Mouse (Mus musculus) neural tube, embryonic 15.5 days (tissue): Measurements from ENCODE around the gene Tmem247. TPM values are rescaled to one million over a fixed set of nuclear protein-coding genes. Genes with fewer than 3 reads are reported as not detected.

Experiments used
- ATAC-seq: fragments of 200-750 bp; cut with Nextera tagmentation; 2 replicates; pipeline ENCODE4 v1.8.0; 2017; ENCODE audit warnings: mild to moderate bottlenecking, moderate TSS enrichment, moderate library complexity; ENCODE audit not compliant: low FRiP score
- H3K27ac ChIP-seq: fragments of 300-500 bp; sonication (generic); replicated peaks from 2 replicates; pipeline ENCODE4 v1.5.1; 2015; ENCODE audit warnings: mild to moderate bottlenecking, inconsistent platforms
- H3K27me3 ChIP-seq: fragments of 300-500 bp; sonication (generic); replicated peaks from 2 replicates; pipeline ENCODE4 v1.6.1; 2015; ENCODE audit warnings: inconsistent platforms
- H3K36me3 ChIP-seq: fragments of 300-500 bp; sonication (generic); 2 replicates; pipeline ENCODE4 v1.6.1; 2015; ENCODE audit warnings: inconsistent platforms
- H3K4me1 ChIP-seq: fragments of 300-500 bp; sonication (generic); 2 replicates; pipeline ENCODE4 v1.6.1; 2015; ENCODE audit warnings: inconsistent platforms
- H3K4me2 ChIP-seq: fragments of 300-500 bp; sonication (generic); 2 replicates; pipeline ENCODE4 v1.6.1; 2015; ENCODE audit warnings: inconsistent platforms, mild to moderate bottlenecking, moderate library complexity
- H3K4me3 ChIP-seq: fragments of 300-500 bp; sonication (generic); replicated peaks from 2 replicates; pipeline ENCODE4 v1.5.1; 2015; ENCODE audit warnings: mild to moderate bottlenecking, inconsistent platforms
- H3K9ac ChIP-seq: fragments of 300-500 bp; sonication (generic); replicated peaks from 2 replicates; pipeline ENCODE4 v1.6.1; 2015; ENCODE audit warnings: mild to moderate bottlenecking, inconsistent platforms
- H3K9me3 ChIP-seq: fragments of 300-500 bp; sonication (generic); replicated peaks from 2 replicates; pipeline ENCODE4 v1.6.1; 2016; ENCODE audit warnings: inconsistent platforms
- WGBS: fragments of 180-500 bp; shearing (Covaris S2); methylation state at CpG from one replicate; pipeline ENCODE4 v1.1.7; 2015; ENCODE audit warnings: mixed read lengths; 5-methylcytosine and 5-hydroxymethylcytosine counted together
- polyA plus RNA-seq: library from polyadenylated mRNA; unstranded; fragments of >200 nt; fragmentation: Nextera tagmentation; extraction: Ambion mirVana; gene quantifications from 2 replicates; pipeline ENCODE4 v1.2.1, GENCODE M21; 2015

Tmem247 gene
- polyA plus RNA-seq, 1 experiment from 2014 or later = not detected

GRCm38 (mm10) chr17:86965121-86965520 lies 48.0 kb downstream of the Tmem247 start:
- H3K36me3 ChIP-seq = no peaks in the 10 kb centered on the region
- 81% methylated on average over 8 of the region's 8 CpGs for WGBS
- H3K4me1 ChIP-seq = peaks cover 75% of the 10 kb centered on the region
- H3K27me3 ChIP-seq = no peaks in the 10 kb centered on the region
- ATAC-seq = no peak
- peak overlapping the region; percentile 79 for H3K4me2 ChIP-seq
- no peaks in the 10 kb centered on the region for H3K9me3 ChIP-seq
- peak overlapping the region; percentile 77 for H3K4me3 ChIP-seq
- H3K27ac ChIP-seq = peak overlapping the region; percentile 85
- peak overlapping the region; percentile 38 for H3K9ac ChIP-seq

DNA sequence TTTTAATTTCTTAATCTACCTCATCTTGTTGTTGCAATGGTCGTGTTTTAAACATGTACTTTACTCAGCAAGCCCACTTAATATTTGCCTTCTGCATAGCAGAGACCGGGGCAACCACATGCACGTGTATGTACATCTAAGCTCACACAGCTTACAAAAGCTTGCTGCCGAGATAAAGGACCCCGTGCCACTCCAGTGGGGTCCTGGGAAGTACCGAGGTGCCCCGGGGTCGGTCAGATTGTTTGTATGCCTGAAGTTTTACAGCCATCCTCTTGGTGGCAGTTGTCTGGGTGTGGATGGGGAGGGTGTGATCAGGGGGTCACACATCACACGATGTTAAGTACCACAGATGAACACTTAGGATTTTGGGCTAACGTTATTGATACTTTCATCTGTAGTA lies 48.9 kb downstream of the Tmem247 start:
- no peak overlapping the region for H3K4me3 ChIP-seq
- peak overlapping the region; percentile 79; the same call in 1 of the 2 replicates for H3K4me2 ChIP-seq
- H3K27ac ChIP-seq = no peak overlapping the region
- no peak overlapping the region for H3K9ac ChIP-seq
- H3K4me1 ChIP-seq = peaks cover 70% of the 10 kb centered on the region
- H3K36me3 ChIP-seq = no peaks in the 10 kb centered on the region
- H3K27me3 ChIP-seq = no peaks in the 10 kb centered on the region
- H3K9me3 ChIP-seq = no peaks in the 10 kb centered on the region
- no peak for ATAC-seq
- WGBS = 83% methylated on average over 10 of the region's 10 CpGs

- H3K9me3 ChIP-seq = no peaks in the 10 kb centered on the region
- no peaks in the 10 kb centered on the region for H3K27me3 ChIP-seq
- peaks cover 60% of the 10 kb centered on the region for H3K4me1 ChIP-seq
- no peak overlapping the region for H3K27ac ChIP-seq
- no peak overlapping the region for H3K4me2 ChIP-seq
- no peak for ATAC-seq
- H3K36me3 ChIP-seq = no peaks in the 10 kb centered on the region
- no peak overlapping the region for H3K9ac ChIP-seq
- 94% methylated on average over 12 of the region's 12 CpGs for WGBS
- no peak overlapping the region for H3K4me3 ChIP-seq
Measured at GRCm38 (mm10) chr17:86967048-86967447, 49.9 kb downstream of the Tmem247 start.

- Histone ChIP-seq H3K36me3 (no peaks in the 10 kb centered on the region), H3K9me3 (no peaks in the 10 kb centered on the region), H3K9ac (no peak overlapping the region), H3K4me2 (no peak overlapping the region), H3K4me3 (no peak overlapping the region), H3K4me1 (peaks cover 55% of the 10 kb centered on the region), H3K27ac (peak overlapping the region; percentile 54; the same call in 1 of the 2 replicates), H3K27me3 (no peaks in the 10 kb centered on the region)
- ATAC-seq = no peak
- 65% methylated on average over 10 of the region's 10 CpGs for WGBS
Measured at GRCm38 (mm10) chr17:86967536-86968525, 50.7 kb downstream of the Tmem247 start.

- 98% methylated on average over 5 of the region's 5 CpGs for WGBS
- Histone ChIP-seq H3K36me3 (no peaks in the 10 kb centered on the region), H3K4me2 (no peak overlapping the region), H3K9ac (no peak overlapping the region), H3K27me3 (no peaks in the 10 kb centered on the region), H3K27ac (no peak overlapping the region), H3K9me3 (no peaks in the 10 kb centered on the region), H3K4me3 (no peak overlapping the region), H3K4me1 (peaks cover 55% of the 10 kb centered on the region)
- no peak for ATAC-seq
Measured at GRCm38 (mm10) chr17:86968581-86968980, 51.4 kb downstream of the Tmem247 start.

DNA sequence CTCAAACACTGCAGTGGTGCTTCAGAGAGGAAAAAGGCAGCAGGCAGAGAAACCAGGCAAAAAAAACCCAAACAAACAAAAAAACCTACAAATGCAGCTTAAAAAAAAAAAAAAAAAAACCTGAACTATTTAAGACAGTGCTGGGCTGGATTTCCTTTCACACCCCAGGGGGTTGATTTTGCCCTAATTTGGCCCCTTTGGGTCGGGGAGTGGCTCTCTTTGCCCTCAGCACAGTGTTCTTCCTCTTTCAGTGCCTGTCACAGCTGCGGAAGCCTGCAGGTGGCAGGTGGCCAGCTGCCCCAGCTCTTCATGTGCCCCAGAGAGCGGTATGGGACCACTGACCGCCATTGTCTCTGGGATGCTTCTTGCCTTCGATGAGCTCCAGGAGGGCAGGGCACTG lies 52.4 kb downstream of the Tmem247 start:
- ATAC-seq = no peak
- H3K9ac ChIP-seq = no peak overlapping the region
- H3K9me3 ChIP-seq = no peaks in the 10 kb centered on the region
- H3K4me3 ChIP-seq = no peak overlapping the region
- H3K36me3 ChIP-seq = 0 out of 2 replicates have a peak, but pooled peaks cover 2% of the 10 kb centered on the region
- WGBS = 38% methylated on average over 5 of the region's 5 CpGs
- no peaks in the 10 kb centered on the region for H3K27me3 ChIP-seq
- H3K4me1 ChIP-seq = peaks cover 45% of the 10 kb centered on the region
- no peak overlapping the region for H3K27ac ChIP-seq
- H3K4me2 ChIP-seq = no peak overlapping the region

GRCm38 (mm10) chr17:86970026-86970750 lies 53.0 kb downstream of the Tmem247 start:
- Histone ChIP-seq H3K4me3 (no peak overlapping the region), H3K36me3 (0 out of 2 replicates have a peak, but pooled peaks cover 2% of the 10 kb centered on the region), H3K9ac (no peak overlapping the region), H3K27ac (no peak overlapping the region), H3K9me3 (no peaks in the 10 kb centered on the region), H3K27me3 (no peaks in the 10 kb centered on the region), H3K4me1 (peaks cover 39% of the 10 kb centered on the region), H3K4me2 (no peak overlapping the region)
- no peak for ATAC-seq
- 91% methylated on average over 15 of the region's 15 CpGs for WGBS

DNA sequence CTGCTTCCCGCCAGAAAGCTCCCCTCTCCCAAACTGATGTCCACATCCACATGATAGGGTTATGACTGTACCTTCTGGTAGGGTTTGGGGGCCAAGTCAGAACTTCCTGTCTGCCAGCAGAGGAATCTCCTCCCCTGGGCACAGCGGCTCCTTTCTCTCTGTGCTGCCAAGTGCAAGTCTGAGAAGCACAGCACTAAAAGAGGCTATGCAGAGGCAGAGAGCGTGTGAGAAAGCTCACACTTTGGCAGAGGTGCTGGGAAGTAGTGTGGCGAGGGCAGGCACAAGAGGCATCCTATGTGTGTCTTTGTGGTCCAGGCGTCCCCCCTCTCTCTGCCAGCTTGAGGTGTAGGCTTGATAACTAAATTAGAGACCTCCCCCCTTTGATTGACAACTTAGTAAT lies 53.9 kb downstream of the Tmem247 start:
- no peak overlapping the region for H3K9ac ChIP-seq
- no peak for ATAC-seq
- H3K4me3 ChIP-seq = no peak overlapping the region
- H3K36me3 ChIP-seq = 0 out of 2 replicates have a peak, but pooled peaks cover 2% of the 10 kb centered on the region
- no peaks in the 10 kb centered on the region for H3K9me3 ChIP-seq
- H3K27me3 ChIP-seq = no peaks in the 10 kb centered on the region
- H3K4me1 ChIP-seq = peaks cover 31% of the 10 kb centered on the region
- WGBS = 79% methylated on average over 5 of the region's 5 CpGs
- no peak overlapping the region for H3K4me2 ChIP-seq
- H3K27ac ChIP-seq = no peak overlapping the region

DNA sequence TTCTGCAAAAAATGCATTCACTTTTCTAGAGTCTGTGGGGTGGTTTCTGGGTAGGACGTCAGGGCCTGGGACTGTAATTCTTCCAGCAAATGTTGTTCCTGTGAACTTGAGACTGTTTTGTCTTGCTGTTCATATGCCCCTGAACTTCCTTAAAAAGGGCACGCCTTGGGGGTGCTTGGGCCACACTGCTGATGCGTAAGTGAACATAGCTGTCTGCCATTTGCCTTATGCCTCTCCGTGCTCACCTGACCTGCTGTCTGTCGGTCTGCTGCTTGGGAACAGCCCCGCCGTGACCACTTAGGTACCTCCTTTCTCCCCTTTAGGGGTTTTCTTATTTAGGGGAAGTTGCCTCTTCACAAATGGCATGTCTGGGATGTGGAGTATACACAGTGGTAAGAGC lies 54.7 kb downstream of the Tmem247 start:
- H3K36me3 ChIP-seq = 0 out of 2 replicates have a peak, but pooled peaks cover 2% of the 10 kb centered on the region
- no peak overlapping the region for H3K4me3 ChIP-seq
- ATAC-seq = no peak
- no peak overlapping the region for H3K4me2 ChIP-seq
- no peaks in the 10 kb centered on the region for H3K9me3 ChIP-seq
- WGBS = 92% methylated on average over 7 of the region's 7 CpGs
- no peak overlapping the region for H3K27ac ChIP-seq
- peaks cover 27% of the 10 kb centered on the region for H3K4me1 ChIP-seq
- H3K27me3 ChIP-seq = no peaks in the 10 kb centered on the region
- no peak overlapping the region for H3K9ac ChIP-seq
